Mouse (Mus musculus) liver, embryonic 12.5 days (tissue): ENCODE data around the gene Eci1. TPM values are rescaled to one million over a fixed set of nuclear protein-coding genes. Genes with fewer than 3 reads are reported as not detected.

Experiments
- ATAC-seq: fragments of 200-750 bp; cut with Nextera tagmentation; 2 replicates; pipeline ENCODE4 v1.8.0; 2017; ENCODE audit warnings: moderate number of reproducible peaks, mild to moderate bottlenecking, moderate library complexity
- H3K27ac ChIP-seq: fragments of 300-500 bp; sonication (generic); 2 replicates; pipeline ENCODE4 v1.5.1; 2016; ENCODE audit warnings: mild to moderate bottlenecking
- H3K27me3 ChIP-seq: fragments of 300-500 bp; sonication (generic); replicated peaks from 2 replicates; pipeline ENCODE4 v1.6.1; 2016; ENCODE audit warnings: mild to moderate bottlenecking, moderate library complexity
- H3K36me3 ChIP-seq: fragments of 300-500 bp; sonication (generic); 2 replicates; pipeline ENCODE4 v1.6.1; 2016; ENCODE audit warnings: mild to moderate bottlenecking, moderate library complexity
- H3K4me1 ChIP-seq: fragments of 300-500 bp; sonication (generic); 2 replicates; pipeline ENCODE4 v1.6.1; 2016
- H3K4me2 ChIP-seq: fragments of 300-500 bp; sonication (generic); 2 replicates; pipeline ENCODE4 v1.6.1; 2016; ENCODE audit warnings: mild to moderate bottlenecking, moderate library complexity
- H3K4me3 ChIP-seq: fragments of 300-500 bp; sonication (generic); 2 replicates; pipeline ENCODE4 v1.5.1; 2016; ENCODE audit warnings: mild to moderate bottlenecking, moderate library complexity
- H3K9ac ChIP-seq: fragments of 300-500 bp; sonication (generic); 2 replicates; pipeline ENCODE4 v1.6.1; 2016; ENCODE audit warnings: mild to moderate bottlenecking, moderate library complexity
- H3K9me3 ChIP-seq: fragments of 300-500 bp; sonication (generic); replicated peaks from 2 replicates; pipeline ENCODE4 v1.6.1; 2016; ENCODE audit warnings: mild to moderate bottlenecking, moderate library complexity
- WGBS: fragments of 180-500 bp; shearing (Covaris S2); methylation state at CpG from one replicate; pipeline ENCODE4 v1.1.7; 2016; ENCODE audit not compliant: insufficient replicate concordance; 5-methylcytosine and 5-hydroxymethylcytosine counted together
- polyA plus RNA-seq: library from polyadenylated mRNA; unstranded; fragments of >200 nt; fragmentation: Nextera tagmentation; extraction: Ambion mirVana; gene quantifications from 2 replicates; pipeline ENCODE4 v1.2.1, GENCODE M21; 2016

Gene Eci1
- polyA plus RNA-seq, 1 experiment from 2014 or later, result 100 TPM

DNA sequence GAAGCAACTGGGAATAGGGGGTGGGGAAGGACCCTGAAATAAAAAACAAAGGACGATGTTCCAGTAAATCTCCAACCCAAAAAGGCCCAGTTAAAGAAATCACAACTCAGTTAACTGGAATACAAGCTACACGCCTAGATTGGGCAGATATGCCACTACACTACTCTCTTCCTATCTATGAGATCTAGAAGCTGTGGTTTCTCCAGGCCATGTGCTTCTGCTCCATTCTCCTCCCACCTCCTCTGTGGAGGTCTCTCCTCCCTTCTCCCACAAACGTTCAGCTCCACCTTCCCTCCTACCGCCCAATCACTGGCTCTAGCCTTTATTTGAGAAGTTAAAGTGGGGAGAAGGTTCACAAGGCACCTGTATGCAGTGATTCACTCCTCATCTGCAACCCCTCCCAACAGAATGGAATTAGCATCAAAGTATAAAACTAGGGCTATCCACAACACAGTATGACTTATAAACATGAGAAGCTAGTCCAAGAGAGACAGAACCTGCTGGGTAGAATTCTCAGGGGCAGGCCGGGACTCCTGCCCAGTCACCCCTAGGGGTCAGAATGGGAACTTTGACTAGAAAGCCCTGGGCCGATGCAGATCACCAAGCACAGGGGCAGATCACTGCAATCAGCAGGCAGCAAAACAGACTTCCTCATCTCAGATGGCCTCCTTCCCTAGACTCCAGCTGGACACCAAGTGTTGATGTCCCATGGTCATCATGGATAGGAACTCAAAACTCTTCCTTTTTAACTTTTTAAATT lies 37.1 kb downstream of the Eci1 start:
- Histone ChIP-seq H3K36me3 (peaks cover 6% of the 10 kb centered on the region; the same call in 1 of the 2 replicates), H3K9ac (no peak overlapping the region), H3K4me1 (peaks cover 12% of the 10 kb centered on the region; the same call in 1 of the 2 replicates), H3K27me3 (no peaks in the 10 kb centered on the region), H3K4me2 (no peak overlapping the region), H3K9me3 (no peaks in the 10 kb centered on the region), H3K27ac (no peak overlapping the region), H3K4me3 (no peak overlapping the region)
- WGBS, result 39% methylated on average over 6 of the region's 6 CpGs
- no peak for ATAC-seq

DNA sequence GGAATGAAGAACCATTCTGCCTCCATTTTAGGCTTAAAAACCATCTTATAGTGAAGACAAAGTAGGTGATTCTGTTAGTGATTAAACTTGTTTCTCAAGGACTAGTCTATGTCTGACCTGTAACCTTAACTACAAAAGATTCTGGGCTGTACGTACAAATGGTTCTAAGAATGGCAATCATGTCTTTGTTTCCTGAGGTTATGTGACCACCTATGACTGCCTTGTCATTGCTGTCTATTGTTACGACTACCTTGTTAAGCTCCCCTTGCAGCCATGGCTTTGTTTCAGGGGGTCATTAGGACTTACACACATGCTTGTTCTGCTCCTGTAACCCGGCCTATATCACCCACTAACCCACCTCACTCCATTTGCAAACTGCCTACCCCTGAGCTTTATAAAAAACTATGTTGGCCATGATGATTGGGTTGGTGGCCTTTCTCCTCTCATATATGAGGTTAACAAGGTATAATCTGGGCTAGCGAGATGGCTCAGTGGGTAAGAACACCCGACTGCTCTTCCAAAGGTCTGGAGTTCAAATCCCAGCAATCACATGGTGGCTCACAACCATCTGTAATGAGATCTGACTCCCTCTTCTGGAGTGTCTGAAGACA lies 42.3 kb downstream of the Eci1 start:
- Histone ChIP-seq H3K9me3 (no peaks in the 10 kb centered on the region), H3K36me3 (peaks cover 27% of the 10 kb centered on the region), H3K27ac (no peak overlapping the region), H3K4me1 (peaks cover 32% of the 10 kb centered on the region), H3K4me3 (no peak overlapping the region; the same call in 1 of the 2 replicates), H3K9ac (no peak overlapping the region), H3K27me3 (no peaks in the 10 kb centered on the region), H3K4me2 (no peak overlapping the region; the same call in 1 of the 2 replicates)
- 83% methylated on average over 5 of the region's 5 CpGs for WGBS
- ATAC-seq, result no peak

DNA sequence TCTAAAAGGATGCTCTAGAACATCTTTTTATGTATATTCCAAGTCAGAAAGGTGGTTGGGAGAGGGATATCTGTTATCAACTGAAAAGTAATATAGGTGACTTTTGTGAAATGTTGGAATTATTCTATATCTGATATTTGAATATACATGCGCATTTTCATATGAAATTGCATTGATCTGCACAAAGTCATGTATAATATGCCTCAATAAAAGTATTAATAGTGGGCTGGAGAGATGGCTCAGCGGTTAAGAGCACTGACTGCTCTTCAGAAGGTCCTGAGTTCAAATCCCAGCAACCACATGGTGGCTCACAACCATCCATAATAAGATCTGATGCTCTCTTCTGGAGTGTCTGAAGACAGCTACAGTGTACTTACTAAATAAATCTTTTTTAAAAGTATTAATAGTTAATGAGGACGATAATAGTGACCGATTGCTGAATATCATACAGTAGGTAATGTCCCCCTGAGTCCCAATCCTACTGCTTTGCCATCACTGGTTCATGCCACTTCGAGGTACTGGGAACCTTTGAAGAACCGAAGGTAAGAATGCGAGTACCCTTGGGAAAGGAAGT lies 43.0 kb downstream of the Eci1 start:
- no peak for ATAC-seq
- Histone ChIP-seq H3K9me3 (no peaks in the 10 kb centered on the region), H3K4me3 (peak overlapping the region; percentile 95), H3K4me1 (peaks cover 35% of the 10 kb centered on the region), H3K27ac (peak overlapping the region; percentile 96), H3K36me3 (peaks cover 34% of the 10 kb centered on the region), H3K27me3 (no peaks in the 10 kb centered on the region), H3K4me2 (peak overlapping the region; percentile 90), H3K9ac (peak overlapping the region; percentile 99)
- 14% methylated on average over 7 of the region's 7 CpGs for WGBS

DNA sequence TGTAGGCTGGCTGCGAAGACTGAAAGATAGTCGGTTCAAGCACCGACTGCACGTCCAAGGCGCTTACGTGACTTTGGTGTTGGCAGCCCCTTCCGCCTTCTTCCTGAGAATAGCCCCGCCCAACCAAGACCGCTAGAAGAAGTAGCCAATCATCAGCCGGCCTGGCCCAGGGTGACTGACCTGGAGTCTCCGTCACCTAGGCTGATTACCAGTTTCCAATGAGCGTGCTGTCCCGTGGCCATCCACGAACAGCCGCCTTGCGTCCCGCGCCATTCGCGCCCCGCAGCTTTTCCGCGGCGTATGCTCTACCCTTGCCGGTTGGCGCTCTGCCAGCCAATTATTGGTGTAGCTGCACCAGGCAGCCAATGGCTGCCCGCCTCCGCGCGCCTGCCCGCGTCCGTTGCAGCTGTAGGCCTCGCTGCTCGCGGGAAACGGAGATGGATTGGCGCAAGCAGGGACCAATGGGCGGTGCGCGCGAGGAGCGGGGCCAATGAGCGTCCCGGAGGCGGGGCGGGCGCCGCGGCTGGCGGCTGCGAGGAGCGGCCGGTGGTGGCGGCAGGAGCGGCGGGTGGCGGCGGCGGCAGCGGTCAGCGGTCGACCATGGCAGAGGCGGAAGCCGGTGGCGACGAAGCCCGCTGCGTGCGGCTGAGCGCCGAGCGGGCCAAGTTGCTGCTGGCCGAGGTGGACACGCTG lies 43.6 kb downstream of the Eci1 start, which contains the start of the genes E4f1 and Pgp:
Gene E4f1, minus strand, starts transcription at position 404 of the 693 bp plus-strand sequence.
Gene Pgp, plus strand, starts transcription at position 483 of the 693 bp plus-strand sequence.
- Histone ChIP-seq H3K9me3 (no peaks in the 10 kb centered on the region), H3K4me1 (peaks cover 35% of the 10 kb centered on the region), H3K4me2 (peak within 1 kb of the TSS; percentile 90), H3K4me3 (peak within 1 kb of the TSS; percentile 95), H3K36me3 (peaks cover 40% of the 10 kb centered on the region), H3K27ac (peak within 1 kb of the TSS; percentile 96), H3K27me3 (no peaks in the 10 kb centered on the region), H3K9ac (peak within 1 kb of the TSS; percentile 99)
- under 1% methylated on average over 69 of the region's 75 CpGs for WGBS
- ATAC-seq, result peak; percentile 96

DNA sequence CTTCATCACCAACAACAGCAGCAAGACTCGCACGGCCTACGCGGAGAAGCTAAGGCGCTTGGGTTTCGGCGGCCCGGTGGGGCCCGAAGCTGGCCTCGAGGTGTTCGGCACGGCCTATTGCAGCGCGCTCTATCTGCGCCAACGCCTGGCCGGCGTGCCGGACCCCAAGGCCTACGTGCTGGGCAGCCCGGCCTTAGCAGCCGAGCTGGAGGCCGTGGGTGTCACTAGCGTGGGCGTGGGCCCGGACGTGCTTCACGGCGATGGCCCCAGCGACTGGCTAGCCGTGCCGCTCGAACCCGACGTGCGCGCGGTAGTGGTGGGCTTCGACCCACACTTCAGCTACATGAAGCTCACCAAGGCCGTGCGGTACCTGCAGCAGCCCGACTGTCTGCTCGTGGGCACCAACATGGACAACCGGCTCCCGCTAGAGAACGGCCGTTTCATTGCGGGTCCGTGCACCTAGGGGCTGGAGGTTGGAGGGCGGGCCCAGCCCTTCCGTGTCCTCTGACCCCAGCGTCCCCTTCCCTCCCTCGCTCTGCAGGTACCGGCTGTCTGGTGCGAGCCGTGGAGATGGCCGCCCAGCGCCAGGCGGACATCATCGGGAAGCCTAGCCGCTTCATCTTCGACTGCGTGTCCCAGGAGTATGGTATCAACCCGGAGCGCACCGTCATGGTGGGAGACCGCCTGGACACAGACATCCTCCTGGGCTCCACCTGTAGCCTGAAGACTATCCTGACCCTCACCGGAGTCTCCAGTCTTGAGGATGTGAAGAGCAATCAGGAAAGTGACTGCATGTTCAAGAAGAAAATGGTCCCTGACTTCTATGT lies 44.5 kb downstream of the Eci1 start:
- H3K27ac ChIP-seq, result peak overlapping the region; percentile 96
- peak overlapping the region; percentile 99 for H3K9ac ChIP-seq
- H3K4me1 ChIP-seq, result peaks cover 35% of the 10 kb centered on the region
- no peaks in the 10 kb centered on the region for H3K9me3 ChIP-seq
- no peaks in the 10 kb centered on the region for H3K27me3 ChIP-seq
- H3K4me3 ChIP-seq, result peak overlapping the region; percentile 95
- H3K36me3 ChIP-seq, result peaks cover 48% of the 10 kb centered on the region
- H3K4me2 ChIP-seq, result peak overlapping the region; percentile 90
- ATAC-seq, result peak; percentile 27; the same call in 1 of the 2 replicates
- under 1% methylated on average over 65 of the region's 68 CpGs for WGBS

DNA sequence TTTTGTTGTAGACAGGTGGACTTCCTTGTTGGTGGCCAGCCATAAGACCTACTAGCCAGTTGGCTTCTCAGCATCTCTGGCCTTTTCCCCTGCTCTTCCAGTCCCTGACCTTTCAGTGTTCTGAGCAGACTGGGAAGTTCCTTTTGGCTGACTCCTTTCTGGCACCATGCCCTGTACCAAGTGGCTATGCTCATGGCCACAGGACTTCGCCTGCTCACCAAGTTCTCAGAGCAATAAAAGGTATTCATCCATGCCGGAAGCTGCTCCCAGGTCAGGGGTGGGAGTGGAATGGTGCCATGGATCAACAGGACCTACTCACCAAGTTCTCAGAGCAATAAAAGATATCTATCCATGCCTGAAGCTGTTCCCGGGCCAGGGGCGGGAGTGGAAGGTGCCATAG lies 46.1 kb downstream of the Eci1 start:
- Histone ChIP-seq H3K4me3 (peak overlapping the region; percentile 95), H3K36me3 (peaks cover 59% of the 10 kb centered on the region), H3K27me3 (no peaks in the 10 kb centered on the region), H3K27ac (peak overlapping the region; percentile 96; the same call in 1 of the 2 replicates), H3K4me2 (peak overlapping the region; percentile 90), H3K9ac (peak overlapping the region; percentile 99), H3K9me3 (no peaks in the 10 kb centered on the region), H3K4me1 (peaks cover 41% of the 10 kb centered on the region)
- no peak for ATAC-seq
- 84% methylated on average over 4 of the region's 4 CpGs for WGBS

DNA sequence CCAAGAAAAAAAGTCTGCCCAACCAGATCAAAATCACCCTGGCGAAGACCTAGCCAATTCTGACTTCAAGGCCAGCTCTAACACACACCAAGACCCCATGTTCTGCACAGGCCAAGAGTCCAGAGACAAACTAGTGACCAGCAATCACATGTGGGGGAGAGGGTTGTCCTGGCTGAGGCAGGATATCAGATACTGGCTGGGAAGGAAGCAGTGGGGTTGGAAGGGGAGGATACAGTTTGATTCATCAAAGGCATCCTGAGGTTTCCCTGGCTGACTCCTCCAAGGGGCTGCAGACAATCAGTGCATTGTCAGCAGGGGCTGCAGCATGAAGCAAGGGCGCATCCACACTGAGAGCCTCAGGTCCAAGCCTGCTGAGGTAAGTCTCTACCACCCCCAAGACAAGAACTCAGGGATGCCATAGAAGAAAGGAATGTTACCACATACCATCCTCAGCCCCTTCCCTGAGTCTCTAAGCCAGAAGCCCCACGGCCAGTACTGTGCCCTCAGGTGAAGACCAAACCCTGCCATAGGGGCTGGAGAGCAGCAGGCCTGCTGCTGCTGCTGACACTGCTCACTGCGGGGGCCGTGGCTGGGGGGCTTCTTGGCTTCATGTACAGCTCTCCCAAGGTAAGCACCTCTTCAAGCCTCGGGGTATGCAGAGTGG lies 47.3 kb downstream of the Eci1 start, which contains the start of gene Bricd5:
Gene Bricd5, plus strand, starts transcription at position 273 of the 664 bp plus-strand sequence.
- Histone ChIP-seq H3K9ac (peak within 1 kb of the TSS; percentile 99), H3K4me3 (peak within 1 kb of the TSS; percentile 95), H3K4me1 (peaks cover 49% of the 10 kb centered on the region), H3K4me2 (peak within 1 kb of the TSS; percentile 90), H3K27me3 (no peaks in the 10 kb centered on the region), H3K27ac (peak within 1 kb of the TSS; percentile 96), H3K36me3 (peaks cover 64% of the 10 kb centered on the region), H3K9me3 (no peaks in the 10 kb centered on the region)
- 78% methylated on average over 6 of the region's 6 CpGs for WGBS
- ATAC-seq, result no peak

DNA sequence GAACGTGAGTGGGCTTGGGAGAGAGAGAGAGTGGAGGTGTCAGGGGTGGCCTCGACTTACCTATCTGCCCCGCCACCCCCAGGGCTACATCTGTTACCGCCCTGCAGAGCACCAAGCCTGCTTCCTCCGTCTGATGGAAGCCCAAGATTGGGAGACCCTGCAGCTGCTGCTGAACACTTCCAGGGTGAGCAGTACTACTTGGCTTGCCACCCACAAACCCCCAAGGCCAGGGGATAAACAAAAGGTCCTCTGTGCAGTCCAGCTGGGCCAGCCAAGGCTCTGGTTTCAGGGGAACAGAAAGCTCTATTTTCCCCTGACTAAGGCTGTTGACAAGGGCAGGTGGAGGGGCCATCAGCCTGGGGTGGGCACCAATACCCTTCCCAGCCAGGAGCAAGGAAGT lies 48.1 kb downstream of the Eci1 start:
- WGBS, result 72% methylated on average over 5 of the region's 5 CpGs
- Histone ChIP-seq H3K4me3 (no peak overlapping the region), H3K27ac (no peak overlapping the region), H3K9me3 (no peaks in the 10 kb centered on the region), H3K9ac (no peak overlapping the region), H3K4me2 (no peak overlapping the region), H3K27me3 (no peaks in the 10 kb centered on the region), H3K4me1 (peaks cover 46% of the 10 kb centered on the region), H3K36me3 (peaks cover 64% of the 10 kb centered on the region)
- ATAC-seq, result no peak

DNA sequence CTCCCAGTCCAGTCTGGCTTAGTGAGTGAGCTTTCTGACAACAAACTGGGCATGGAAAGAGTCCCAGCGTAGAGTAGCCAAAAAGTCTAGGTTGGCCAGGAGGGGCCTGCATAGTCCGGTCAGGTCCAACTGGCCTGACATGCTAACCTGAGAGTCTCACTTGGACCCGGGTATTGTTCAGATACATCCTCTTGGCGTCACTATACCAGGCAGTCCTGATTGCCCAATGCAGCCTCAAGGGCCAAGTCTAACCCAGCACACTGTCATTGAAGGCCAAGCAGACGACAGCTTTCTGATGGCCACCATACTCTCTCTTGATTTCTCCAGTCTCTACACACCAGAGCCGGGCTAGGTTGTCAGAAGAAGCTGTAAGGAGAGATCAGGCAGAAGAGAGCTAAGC lies 49.1 kb downstream of the Eci1 start:
- ATAC-seq, result no peak
- no peaks in the 10 kb centered on the region for H3K27me3 ChIP-seq
- H3K9ac ChIP-seq, result no peak overlapping the region
- H3K36me3 ChIP-seq, result peaks cover 64% of the 10 kb centered on the region
- H3K4me3 ChIP-seq, result no peak overlapping the region
- no peak overlapping the region for H3K27ac ChIP-seq
- no peak overlapping the region for H3K4me2 ChIP-seq
- H3K4me1 ChIP-seq, result peaks cover 56% of the 10 kb centered on the region
- H3K9me3 ChIP-seq, result no peaks in the 10 kb centered on the region
- WGBS, result 87% methylated on average over 6 of the region's 6 CpGs

DNA sequence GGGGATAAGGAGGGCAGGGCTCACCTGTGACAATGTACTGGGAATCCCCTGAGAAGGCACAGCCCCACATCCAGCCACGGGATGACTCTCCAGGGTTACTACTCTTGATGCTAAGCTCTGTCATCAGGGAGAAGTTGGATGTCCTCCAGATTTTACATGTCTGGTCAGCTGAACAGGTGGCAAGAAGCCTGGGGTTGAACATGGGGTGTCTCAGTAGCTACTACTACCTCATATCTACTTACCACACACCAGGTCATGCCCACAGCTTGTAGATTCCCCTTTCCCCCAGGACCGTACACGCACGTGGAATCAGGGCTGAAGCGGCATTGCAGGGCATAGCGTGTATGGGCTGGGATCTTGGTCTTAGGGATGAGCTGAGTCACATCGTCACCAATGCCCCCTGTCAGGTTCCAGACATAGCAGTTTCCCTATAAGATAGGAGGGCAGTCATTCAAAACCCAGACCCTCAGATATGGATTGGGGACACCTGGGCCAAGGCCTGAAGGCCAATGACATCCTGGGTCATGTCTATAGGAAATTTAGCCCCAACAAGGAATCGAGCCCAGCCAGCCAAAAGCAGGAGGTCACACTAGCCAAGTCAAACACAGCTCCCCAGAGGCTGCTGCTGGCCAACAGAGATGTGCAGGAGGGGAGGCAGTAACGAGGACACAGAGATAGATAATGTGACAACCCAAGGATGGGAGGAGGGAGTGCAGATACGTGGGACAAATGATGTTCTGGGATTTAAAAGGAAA lies 49.8 kb downstream of the Eci1 start:
- ATAC-seq, result no peak
- Histone ChIP-seq H3K36me3 (peaks cover 64% of the 10 kb centered on the region), H3K27ac (no peak overlapping the region), H3K4me2 (no peak overlapping the region), H3K4me1 (peaks cover 53% of the 10 kb centered on the region), H3K9me3 (no peaks in the 10 kb centered on the region), H3K27me3 (no peaks in the 10 kb centered on the region), H3K9ac (no peak overlapping the region), H3K4me3 (no peak overlapping the region)
- WGBS, result 88% methylated on average over 10 of the region's 10 CpGs
